Mouse (Mus musculus) Patski (cell line): ENCODE data around the gene Epb42. TPM values are rescaled to one million over a fixed set of nuclear protein-coding genes. Genes with fewer than 3 reads are reported as not detected.
A peak's percentile ranks its signal among the peaks of the same experiment; 100 is the strongest.

Source experiments
- ATAC-seq: fragments of 100-300 bp; one replicate; pipeline ENCODE4 v1.8.0; 2021
- CTCF ChIA-PET: fragments of 350-600 bp; sonication (Branson Sonifier 250); formaldehyde crosslinking; loops from one replicate; lab custom pipeline; 2022; ENCODE audit warnings: inconsistent platforms; lab: Charles Lee
- POLR2A ChIA-PET: fragments of 350-600 bp; sonication (Branson Sonifier 250); formaldehyde crosslinking; loops from one replicate; lab custom pipeline; 2022; ENCODE audit warnings: antibody characterized with exemption, inconsistent platforms; lab: Charles Lee
- DNase-seq: peaks from one replicate; pipeline ENCODE4 v3.0.0-alpha.2; 2011; ENCODE audit warnings: low read depth, low spot score
- H3K27me3 ChIP-seq: fragments of 371-371 bp; one replicate; pipeline ENCODE4 v1.5.1; 2021
- CTCF ChIP-seq: fragments of 100-300 bp; IDR thresholded peaks from one replicate; pipeline ENCODE4 v1.5.1; 2021
- in situ Hi-C: fragments of 300-500 bp; cut with MboI; formaldehyde crosslinking; loops from 3 replicates; pipeline ENCODE4 v1.11.1; 2018; ENCODE audit warnings: low pct_unique_long_range_greater_than_20kb, mixed read lengths
- polyA plus RNA-seq: library from polyadenylated mRNA; unstranded; gene quantifications from one replicate; pipeline ENCODE4 v1.2.3, GENCODE M21; 2021

Epb42 gene
- not detected for polyA plus RNA-seq

DNA sequence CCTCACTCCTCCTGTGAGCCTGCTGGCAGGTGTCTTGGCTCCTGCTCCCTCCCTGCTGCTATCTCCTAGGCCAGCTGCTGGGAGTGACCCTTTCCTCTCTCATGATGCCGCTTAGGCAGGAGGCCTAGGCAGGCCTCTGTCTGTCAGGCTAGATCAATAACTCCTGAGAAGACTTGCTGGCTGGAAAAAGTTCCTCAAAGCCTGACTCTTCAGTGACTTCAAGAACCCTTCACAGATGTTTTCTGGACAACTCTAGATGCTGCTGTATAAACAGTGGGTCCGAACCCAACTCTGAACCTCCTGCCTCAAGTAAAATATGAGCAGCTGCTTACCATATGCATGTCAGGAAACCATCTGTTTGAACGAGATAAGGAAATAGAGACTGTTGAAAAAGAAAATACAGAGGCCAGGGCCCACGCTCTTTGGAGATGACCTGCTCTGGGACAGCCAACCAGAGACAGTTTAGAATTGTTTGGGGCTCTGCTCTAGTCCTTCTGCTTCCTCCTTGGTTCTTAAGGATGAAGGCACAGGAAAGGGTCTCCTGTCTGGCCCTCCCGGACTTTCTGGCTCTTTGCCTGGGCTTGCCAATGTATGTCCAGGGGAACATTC is at the start of gene Epb42:
Epb42 (minus strand) TSS at position 340 of the 609 bp plus-strand sequence.
- peaks cover 13% of the 10 kb centered on the region for H3K27me3 ChIP-seq
- TF ChIP-seq CTCF = no peak
- DNase-seq (no peak), ATAC-seq (no peak)
- in situ Hi-C loops = no loop called here
- ChIA-PET CTCF (no interaction called here), POLR2A (no interaction called here)

DNA sequence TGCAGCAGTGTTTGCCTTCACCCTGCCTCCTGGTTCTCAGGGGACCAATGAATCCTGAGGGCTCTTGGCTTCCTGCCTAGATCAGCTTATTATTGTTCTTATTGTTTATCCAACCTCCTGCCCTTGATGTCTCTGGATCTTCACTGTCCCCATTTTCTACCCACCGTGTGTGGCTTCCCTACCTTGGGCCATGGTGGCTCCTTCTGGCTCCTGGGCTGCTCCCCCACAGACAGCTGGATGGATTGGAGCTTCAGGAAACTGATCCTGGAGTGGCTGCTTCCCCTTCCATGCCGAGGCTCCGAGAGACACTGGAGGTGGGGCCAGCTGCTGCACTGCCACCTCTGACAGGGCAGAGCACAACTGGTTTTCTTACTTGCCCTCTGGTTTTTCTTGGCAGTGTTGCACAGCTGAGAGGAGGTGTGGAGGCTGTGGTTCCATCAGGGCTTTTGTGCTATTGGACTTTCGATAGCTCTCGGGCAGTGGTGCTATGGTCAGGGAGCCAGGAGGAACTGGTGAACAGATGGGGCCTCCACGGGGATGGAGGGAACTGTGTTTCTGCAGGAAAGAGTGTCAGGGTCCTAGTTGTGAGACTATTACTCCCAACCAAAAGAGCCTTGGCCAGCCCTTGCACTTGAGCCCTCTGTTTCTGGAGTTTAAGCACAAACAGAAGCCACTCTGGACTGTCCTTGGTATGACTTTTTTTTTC is 48.8 kb upstream of the Epb42 start, which contains the start of gene Tgm5:
Tgm5 (minus strand) TSS at position 362 of the 706 bp plus-strand sequence.
- ATAC-seq (peak; percentile 35), DNase-seq (peak; percentile 64)
- CTCF ChIA-PET = interaction anchor here (0.9 kb wide), 1 partner anchor 45 kb away, joined by 5 read pairs; no protein-coding TSS in a partner anchor
- no peak for TF ChIP-seq CTCF
- peaks cover 5% of the 10 kb centered on the region for H3K27me3 ChIP-seq
- in situ Hi-C loops = loop anchor here (25.0 kb wide), 1 partner anchor 623 kb away; the partner anchor contains the start of gene Capn3
- POLR2A ChIA-PET = no interaction called here

DNA sequence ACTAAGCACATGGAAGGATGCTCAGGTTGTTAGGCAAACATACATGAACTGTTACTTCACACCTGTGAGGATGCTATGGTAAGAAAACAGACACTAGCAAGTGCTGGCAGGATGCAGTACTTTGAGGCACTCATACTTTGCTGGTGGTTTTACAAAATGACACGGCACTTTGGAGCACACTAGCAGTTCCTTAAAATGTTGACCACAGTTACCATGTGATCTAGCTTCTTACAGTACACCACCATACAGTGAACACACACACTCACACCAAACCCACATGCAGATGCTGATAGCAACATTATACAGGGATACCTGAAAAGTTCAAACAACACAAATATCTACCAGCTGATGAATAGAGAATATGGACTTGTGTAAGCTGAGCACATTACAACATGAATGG is 45.8 kb upstream of the Epb42 start:
- peaks cover 5% of the 10 kb centered on the region for H3K27me3 ChIP-seq
- ATAC-seq (no peak), DNase-seq (no peak)
- TF ChIP-seq CTCF = no peak
- CTCF ChIA-PET = no interaction called here
- in situ Hi-C loops = loop anchor here (25.0 kb wide), 1 partner anchor 620 kb away; the partner anchor contains the start of gene Capn3
- POLR2A ChIA-PET = no interaction called here

DNA sequence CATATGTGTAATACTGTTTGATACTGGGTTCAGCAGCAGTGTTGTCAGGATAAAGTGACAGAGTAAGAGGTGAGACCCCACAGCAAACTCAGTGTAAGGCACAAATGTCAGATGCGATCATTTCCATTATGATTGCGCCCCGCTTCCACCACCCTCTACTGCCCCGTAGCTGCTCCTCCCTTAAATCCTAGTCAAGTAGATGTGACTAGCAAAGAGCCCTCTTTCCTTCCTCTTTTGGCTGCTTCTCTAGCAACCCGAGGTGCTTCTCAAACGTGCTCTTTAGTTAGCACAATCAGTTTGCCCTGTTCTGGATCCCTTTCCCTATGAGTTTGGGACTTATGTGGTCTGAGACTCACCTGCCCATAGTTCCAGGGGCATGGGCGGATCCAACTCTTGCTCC is 37.9 kb upstream of the Epb42 start:
- H3K27me3 ChIP-seq = no peaks in the 10 kb centered on the region
- DNase-seq = no peak
- POLR2A ChIA-PET = interaction anchor here (0.6 kb wide), 1 partner anchor 15 kb away, joined by 3 read pairs; no protein-coding TSS in a partner anchor
- ATAC-seq = no peak
- CTCF ChIA-PET = interaction anchor here (1.0 kb wide), 1 partner anchor 26 kb away, joined by 3 read pairs; no protein-coding TSS in a partner anchor
- in situ Hi-C loops = loop anchor here (25.0 kb wide), 1 partner anchor 612 kb away; the partner anchor contains the start of gene Capn3
- TF ChIP-seq CTCF = no peak

DNA sequence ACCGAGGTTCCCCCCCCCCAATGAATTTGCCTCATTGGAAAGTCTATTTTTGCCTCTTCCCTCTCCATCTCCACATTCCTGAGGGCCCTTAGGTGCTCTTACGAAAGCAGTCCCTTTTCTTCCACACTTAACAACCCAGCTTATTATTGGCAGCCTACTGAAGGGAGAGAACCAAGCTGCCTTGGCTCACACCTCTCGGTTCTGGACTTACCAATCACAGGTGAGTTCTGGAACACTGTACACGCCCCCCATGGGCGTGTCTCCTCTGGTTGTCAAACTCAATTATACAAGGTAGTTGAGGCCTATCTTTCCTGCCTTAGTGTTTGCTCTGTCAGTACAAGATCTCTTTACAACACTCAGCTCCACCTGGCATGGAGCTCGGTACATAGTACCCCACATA is 35.0 kb upstream of the Epb42 start:
- H3K27me3 ChIP-seq = peaks cover 7% of the 10 kb centered on the region
- ATAC-seq (no peak), DNase-seq (no peak)
- POLR2A ChIA-PET = interaction anchor here (0.6 to 1.5 kb wide), 2 partner anchors 11 to 409 kb away, joined by 5 read pairs; no protein-coding TSS in a partner anchor
- TF ChIP-seq CTCF = no peak
- CTCF ChIA-PET = interaction anchor here (1.7 kb wide), 1 partner anchor 8 kb away, joined by 3 read pairs; no protein-coding TSS in a partner anchor
- in situ Hi-C loops = no loop called here

DNA sequence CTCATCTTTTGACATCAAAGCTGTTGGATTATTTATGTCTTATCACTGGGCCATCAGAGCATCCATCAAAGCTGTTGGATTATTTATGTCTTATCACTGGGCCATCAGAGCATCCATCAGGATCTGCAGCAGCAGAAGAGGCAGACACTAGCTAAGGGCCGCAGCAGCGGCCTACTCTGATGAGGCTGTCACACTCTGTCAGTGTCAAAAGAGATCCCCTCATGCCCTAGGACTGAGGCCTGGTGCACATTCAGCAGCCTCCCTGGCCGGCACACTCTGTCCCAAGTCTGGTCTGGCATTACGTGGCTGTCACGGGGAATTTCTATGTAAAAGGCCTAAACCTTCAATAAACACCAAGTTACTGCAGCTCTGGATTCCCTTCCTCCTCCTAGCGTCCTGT is 32.6 kb upstream of the Epb42 start:
- DNase-seq (no peak), ATAC-seq (no peak)
- H3K27me3 ChIP-seq = peaks cover 7% of the 10 kb centered on the region
- ChIA-PET CTCF (interaction anchor here (1.3 kb wide), 1 partner anchor 32 kb away, joined by 4 read pairs; no protein-coding TSS in a partner anchor), POLR2A (no interaction called here)
- no peak for TF ChIP-seq CTCF
- in situ Hi-C loops = no loop called here

DNA sequence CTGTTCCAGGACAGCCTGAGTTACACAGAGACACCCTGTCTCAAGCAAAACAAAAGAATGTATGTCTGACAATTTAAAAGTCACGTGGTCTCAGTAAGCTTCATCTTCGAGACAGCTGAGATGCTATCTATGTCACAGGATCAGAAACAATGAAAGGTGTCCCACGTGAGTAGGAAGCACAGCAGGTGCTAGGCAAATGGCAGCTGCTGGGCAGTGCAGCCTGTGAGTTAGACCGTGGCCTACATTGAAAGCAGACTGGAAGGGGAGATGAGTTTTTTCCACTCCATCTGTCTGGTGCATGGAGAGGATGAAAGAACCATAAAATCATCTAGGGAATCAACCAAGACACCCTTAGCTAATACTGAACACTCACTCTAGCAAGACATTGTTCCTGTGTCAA is 30.2 kb upstream of the Epb42 start:
- ATAC-seq (no peak), DNase-seq (no peak)
- no peak for TF ChIP-seq CTCF
- in situ Hi-C loops = no loop called here
- POLR2A ChIA-PET = no interaction called here
- H3K27me3 ChIP-seq = peaks cover 12% of the 10 kb centered on the region
- CTCF ChIA-PET = no interaction called here

DNA sequence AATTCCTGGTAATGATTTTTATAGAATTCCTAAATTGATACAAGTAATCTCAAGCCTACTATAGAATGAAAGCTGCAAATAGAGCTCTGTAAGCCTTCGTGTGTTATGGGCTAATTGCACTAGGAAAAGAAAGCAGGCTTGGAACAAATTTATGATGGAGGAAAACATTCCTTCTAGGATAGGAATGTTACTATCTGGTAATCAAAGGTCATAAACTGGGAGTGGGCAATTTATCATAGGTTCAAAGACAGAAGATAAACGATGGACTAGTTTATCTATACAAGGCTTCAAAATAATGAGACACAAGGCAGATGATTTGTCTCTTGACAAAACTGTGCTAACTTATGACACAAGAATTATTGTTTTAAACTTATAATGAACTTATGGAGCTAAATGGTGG is 24.4 kb upstream of the Epb42 start:
- CTCF ChIA-PET = interaction anchor here (1.2 kb wide), 1 partner anchor 41 kb away, joined by 3 read pairs; no protein-coding TSS in a partner anchor
- POLR2A ChIA-PET = interaction anchor here (1.5 kb wide), 1 partner anchor 11 kb away, joined by 5 read pairs; no protein-coding TSS in a partner anchor
- ATAC-seq (no peak), DNase-seq (no peak)
- in situ Hi-C loops = no loop called here
- TF ChIP-seq CTCF = no peak
- H3K27me3 ChIP-seq = peaks cover 16% of the 10 kb centered on the region

DNA sequence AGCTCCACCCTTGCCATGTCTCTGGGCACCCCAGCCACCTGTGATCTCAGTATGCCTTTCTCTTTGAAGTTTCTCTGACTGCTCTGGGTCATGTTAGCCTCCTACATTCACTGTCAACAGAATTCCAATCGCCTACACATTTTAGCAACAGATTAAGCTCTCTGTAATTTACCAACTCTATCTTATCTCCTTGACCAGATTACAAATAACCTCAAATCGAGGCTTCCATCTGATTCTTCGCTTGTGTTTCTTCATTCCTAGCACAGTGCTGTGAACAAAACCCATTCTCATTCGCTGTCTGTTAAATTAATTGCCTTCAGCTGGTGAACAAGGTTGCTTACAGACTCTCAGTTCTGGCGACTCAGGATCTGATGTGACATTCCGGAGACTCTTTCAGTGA is 21.1 kb upstream of the Epb42 start:
- ChIA-PET POLR2A (no interaction called here), CTCF (interaction anchor here (0.9 kb wide), 1 partner anchor 44 kb away, joined by 3 read pairs; no protein-coding TSS in a partner anchor)
- no peak for DNase-seq
- no peak for ATAC-seq
- in situ Hi-C loops = no loop called here
- no peak for TF ChIP-seq CTCF
- H3K27me3 ChIP-seq = peaks cover 11% of the 10 kb centered on the region

DNA sequence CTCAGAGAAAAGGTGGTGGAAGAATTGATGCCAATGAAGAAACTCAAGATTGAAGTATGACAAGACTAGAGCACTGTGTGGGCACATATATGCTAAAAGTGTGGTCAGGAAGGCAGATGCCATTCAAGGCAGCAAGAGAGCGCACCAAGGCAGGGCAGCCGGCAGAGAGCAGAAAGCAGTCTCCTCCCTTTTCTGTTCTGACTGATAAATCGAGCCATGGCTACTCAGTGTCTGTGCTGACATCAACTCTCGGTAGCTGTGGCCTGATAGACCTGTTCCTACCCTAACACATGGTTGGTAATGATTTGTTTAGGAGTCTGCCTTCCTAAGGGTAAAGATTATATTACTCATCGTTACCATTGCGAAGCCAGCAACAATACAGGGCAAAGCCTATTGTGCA is 19.0 kb upstream of the Epb42 start:
- peaks cover 7% of the 10 kb centered on the region for H3K27me3 ChIP-seq
- TF ChIP-seq CTCF = no peak
- DNase-seq = no peak
- CTCF ChIA-PET = no interaction called here
- no peak for ATAC-seq
- POLR2A ChIA-PET = no interaction called here
- in situ Hi-C loops = no loop called here

DNA sequence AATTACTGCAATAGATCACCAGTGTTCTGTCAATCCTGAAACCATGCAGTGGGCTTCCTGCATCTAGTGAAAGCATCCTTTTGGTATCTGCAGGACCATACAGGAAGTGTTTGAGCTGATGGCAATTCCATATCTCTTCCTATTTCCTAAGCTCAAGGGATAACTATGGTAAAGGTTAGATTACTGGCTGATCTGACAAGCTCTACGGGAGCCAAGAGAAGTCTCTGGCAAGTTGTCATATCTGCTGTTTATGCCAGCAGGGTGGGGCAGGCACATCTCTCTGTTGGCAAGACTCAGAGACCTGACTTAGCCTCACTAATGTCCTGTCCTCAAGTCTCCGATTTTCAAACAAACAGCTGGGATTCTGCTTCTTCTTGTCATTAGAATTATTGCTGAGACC is 17.2 kb upstream of the Epb42 start:
- in situ Hi-C loops = loop anchor here (5.0 kb wide), 1 partner anchor 43 kb away; no protein-coding TSS in a partner anchor
- TF ChIP-seq CTCF = no peak

More for the DNA sequence above, 17.2 kb upstream of the Epb42 start:
- no peak for DNase-seq
- CTCF ChIA-PET = no interaction called here
- no peak for ATAC-seq
- POLR2A ChIA-PET = no interaction called here
- peaks cover 7% of the 10 kb centered on the region for H3K27me3 ChIP-seq
